Mouse (Mus musculus): ENCODE results near the gene Olfr1484.
"Not testable (repeated sequence)": the region's sequence is repeated elsewhere in the genome, so short reads cannot be mapped to it uniquely, and the experiment has no call there.

Gene Olfr1484

DNA sequence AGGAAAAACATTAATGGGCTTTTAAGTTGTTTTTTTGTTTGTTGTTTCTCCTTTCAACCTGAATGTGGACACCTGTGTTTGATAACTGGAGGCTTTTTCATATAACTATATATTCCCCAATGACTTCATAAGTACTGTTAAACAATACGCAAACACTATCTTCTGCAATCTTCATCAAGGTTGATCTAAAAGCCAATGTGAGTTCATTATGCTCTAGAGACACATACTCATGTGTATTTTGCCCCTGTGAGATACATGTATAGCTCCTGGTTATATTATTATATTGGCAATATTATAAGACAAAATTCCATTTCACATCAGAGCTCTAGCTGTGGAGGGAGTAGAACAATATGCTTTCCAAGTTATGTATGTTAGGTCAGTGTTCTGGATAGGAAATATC lies at the start of gene Olfr1484:
TSS of gene Olfr1484 (plus strand) at position 301 of the 400 bp plus-strand sequence.
- DNase-seq (ENCODE audit: low spot score) = no peak

DNA sequence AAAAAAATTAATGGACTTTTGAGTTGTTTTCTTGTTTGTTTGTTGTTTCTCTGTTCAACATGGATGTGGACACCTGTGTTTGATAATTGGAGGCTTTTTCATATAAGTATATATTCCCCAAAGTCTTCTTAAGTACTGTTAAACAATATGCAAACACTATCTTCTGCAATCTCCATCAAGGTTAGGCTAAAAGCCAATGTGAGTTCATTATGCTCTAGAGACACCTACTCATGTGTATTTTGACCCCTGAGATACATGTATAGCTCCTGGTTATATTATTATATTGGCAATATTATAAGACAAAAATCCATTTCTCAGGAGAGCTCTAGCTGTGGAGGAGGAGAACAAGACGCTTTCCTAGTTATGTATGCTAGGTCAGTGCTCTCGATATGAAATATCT lies 33.8 kb downstream of the Olfr1484 start, which contains the start of gene Olfr1487:
TSS of gene Olfr1487 (plus strand) at position 301 of the 400 bp plus-strand sequence.
- DNase-seq (ENCODE audit: low spot score) = not testable (repeated sequence)

DNA sequence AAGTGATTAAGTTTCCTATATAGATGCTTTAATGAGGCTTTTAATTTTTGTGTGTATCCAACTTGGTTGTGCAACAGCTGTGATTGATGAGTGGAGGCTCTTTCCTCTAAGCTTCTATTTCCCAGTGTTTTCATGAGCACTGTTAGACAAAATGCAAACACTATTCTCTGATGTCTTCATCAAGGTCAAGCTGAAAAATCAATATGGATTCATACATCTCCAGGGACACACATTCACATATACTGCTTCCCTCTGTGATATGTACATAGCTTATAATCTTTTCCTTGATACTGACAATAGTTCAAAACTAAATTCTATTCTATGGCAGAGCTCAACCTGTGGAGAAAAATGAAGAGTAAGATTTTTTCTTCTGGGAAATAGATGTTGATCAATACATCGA lies 48.0 kb downstream of the Olfr1484 start, which contains the start of gene Olfr1489:
TSS of gene Olfr1489 (plus strand) at position 301 of the 400 bp plus-strand sequence.
- no peak for DNase-seq (ENCODE audit: low spot score)

All from T-cell, adult 2 months (primary cell).